Mouse (Mus musculus) small intestine, adult 2 months (tissue): Measurements from ENCODE around the gene Spc25.

Experiments
- CTCF ChIP-seq: fragments of 200-500 bp; IDR thresholded peaks from 2 replicates; pipeline ENCODE4 v1.5.1; 2012; ENCODE audit warnings: low read depth, mild to moderate bottlenecking, control low read depth, inconsistent platforms, low read length, moderate library complexity, mixed read lengths; ENCODE audit not compliant: insufficient replicate concordance, insufficient read length; ENCODE audit errors: extremely low read depth
- POLR2A ChIP-seq: fragments of 200-500 bp; IDR thresholded peaks from 2 replicates; pipeline ENCODE4 v1.6.1; 2012; ENCODE audit warnings: low read depth, mild to moderate bottlenecking, control low read depth, inconsistent platforms, low read length, moderate library complexity

DNA sequence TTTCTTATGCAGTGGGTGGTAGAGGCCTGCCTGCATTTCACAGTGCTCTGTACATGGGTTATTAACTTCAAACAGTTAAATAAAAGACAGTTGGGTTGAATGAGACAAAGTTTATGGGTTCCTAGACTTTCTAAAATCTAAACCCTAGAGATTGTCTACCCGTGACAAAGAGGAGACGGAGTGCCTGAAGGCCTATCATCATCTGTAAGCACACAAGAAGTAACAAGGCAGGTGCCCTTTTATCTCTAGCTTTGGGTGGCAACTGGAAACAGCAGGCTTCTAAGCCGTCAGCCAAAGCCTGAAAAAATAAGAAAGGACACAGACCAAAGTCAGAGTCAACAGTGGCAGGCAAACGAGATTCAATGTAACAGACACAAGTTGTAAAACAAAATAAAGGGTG lies 16.8 kb downstream of the Spc25 start:
- no peak for TF ChIP-seq CTCF
- no peak for TF ChIP-seq POLR2A
